Mouse (Mus musculus) olfactory bulb, adult 2 months (tissue): Measurements from ENCODE around the gene Slc6a11.

Experiments
- CTCF ChIP-seq: fragments of 200-500 bp; IDR thresholded peaks from 2 replicates; pipeline ENCODE4 v1.5.1; 2012; ENCODE audit warnings: low read depth, mild to moderate bottlenecking, low read length, moderate library complexity; ENCODE audit not compliant: insufficient read depth
- POLR2A ChIP-seq: fragments of 200-500 bp; IDR thresholded peaks from 2 replicates; pipeline ENCODE4 v1.6.1; 2012; ENCODE audit warnings: mild to moderate bottlenecking, low read depth, low read length, moderate library complexity; ENCODE audit not compliant: insufficient read depth

- TF ChIP-seq CTCF (no peak), POLR2A (no peak)
Observed at GRCm38 (mm10) chr6:114178141-114178540, 47.1 kb downstream of the Slc6a11 start.
